Mouse (Mus musculus) frontal cortex, postnatal 36 days (tissue): ENCODE data around the gene Oas1c.

Experiments used
- DNase-seq, 2 experiments: peaks; one replicate each; pipeline ENCODE4 v3.0.0; 2022; ENCODE audit warnings: low spot score in 2 of 2

Gene Oas1c

DNA sequence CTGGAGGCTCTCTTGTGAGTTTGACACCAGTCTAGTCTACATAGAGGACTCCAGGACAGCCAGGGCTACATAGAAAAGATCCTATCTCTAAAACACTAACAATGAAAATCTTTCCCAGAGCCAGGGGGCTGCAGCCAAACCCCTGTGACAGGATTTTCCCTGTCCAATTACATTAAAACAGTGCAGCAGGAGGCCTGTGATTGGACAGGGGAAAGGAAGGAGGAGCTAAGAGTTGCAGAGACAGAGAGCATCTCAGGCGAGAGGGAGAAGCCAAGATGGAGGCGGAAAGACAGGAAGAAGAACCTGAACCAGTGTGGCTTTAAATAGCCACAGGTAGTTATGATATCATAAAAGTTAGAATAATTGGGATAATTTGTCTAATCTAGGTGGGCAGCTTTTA is 29.9 kb downstream of the Oas1c start:
- no peak for DNase-seq

DNA sequence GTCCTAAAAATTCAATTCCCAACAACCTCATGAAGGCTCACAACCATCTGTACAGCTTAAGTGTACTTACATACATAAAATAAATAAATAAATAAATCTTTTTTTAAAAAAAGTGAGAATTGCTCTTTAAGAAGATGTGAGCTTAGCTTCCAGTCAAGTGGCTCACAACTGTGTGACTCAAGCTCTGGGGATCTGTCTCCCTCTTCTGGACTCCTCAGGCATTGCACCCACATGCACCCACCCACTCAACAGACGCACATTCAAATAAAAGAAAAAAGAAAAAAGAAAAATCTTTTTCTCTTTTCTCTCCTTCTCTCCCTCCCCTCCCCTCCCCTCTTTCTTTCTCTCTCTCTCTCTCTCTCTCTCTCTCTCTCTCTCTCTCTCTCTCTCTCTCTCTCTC is 30.7 kb downstream of the Oas1c start:
- DNase-seq, result no peak

DNA sequence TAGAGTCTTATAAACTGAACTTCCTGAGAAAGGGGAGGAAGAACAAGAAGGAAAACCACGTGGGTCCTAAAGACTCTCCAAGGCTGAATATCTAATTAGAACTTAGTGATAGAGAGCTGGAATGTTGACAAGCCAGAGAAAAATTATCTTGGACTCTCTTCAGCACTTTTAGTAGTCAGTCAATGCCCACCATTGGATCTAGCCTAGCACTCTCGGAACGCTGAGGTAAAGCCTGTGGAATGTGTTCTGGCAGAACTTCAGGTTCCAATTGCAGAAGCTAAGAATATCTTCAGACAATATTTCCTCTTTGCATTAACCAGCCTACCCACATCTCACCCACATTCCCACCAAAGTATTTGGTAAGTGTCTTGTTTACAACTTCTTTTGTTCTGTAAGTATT is 32.4 kb downstream of the Oas1c start:
- no peak for DNase-seq

DNA sequence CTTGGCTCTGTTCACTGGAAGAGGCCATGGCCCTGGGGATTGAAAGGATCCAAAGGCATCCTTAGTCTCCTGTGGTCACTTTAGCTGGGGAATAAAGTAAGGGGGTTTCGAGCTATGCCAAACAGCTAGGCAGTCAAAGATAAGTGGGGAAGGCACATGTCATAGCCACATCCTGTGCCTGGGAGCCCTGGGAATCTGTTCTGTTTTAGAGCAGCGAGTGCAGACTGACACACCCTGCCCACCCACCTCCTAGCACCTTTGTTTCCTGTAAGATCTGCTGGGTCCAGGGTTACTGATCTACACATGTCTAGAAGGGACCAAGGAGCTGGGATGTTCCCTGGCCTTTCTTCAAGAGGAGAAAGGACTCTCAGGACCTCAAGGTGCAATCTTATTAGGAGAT is 33.4 kb downstream of the Oas1c start:
- DNase-seq, result no peak

DNA sequence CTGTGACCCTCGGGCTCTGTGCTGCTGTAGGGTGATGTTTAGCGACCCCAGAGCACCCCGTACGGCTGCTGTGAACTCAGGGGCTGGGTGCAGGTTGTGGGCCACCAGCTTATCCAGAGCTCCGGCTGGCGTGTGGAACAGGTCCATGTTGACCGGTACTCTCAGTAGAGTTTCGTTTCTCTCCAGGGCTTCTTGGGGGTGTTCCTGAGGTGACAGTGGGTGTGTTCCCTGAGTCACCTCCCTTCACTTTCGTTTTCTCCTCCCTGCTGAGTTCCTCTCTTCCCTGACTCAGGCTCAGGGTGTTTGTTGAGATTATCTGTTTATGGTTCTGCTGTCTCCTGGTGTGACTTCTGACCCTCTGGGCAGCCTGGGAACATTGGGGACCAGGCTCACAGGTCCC is 34.8 kb downstream of the Oas1c start, which contains the start of gene Oas3:
Gene Oas3, minus strand, starts transcription at position 184 of the 400 bp plus-strand sequence.
- DNase-seq, result no peak

DNA sequence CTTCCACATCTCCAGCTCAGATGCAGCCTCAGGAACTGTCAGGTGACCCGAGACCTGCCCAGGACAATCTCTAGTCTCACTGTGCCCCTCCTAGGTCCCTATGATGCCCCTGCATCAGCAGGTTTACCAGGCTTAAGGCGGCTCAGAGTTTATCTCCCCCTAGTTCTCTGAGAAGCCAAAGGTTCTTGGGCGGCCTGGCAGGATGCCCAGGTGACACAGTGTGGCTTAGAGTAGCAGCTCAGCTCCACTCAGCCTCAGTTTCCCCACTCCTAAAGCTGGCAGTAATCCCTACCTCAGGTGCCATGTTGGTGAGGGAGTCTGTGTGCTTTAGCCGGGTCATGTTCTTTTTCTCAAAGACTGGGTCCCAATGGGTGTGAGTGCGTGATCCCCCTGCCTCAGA is 35.5 kb downstream of the Oas1c start:
- DNase-seq, result no peak

DNA sequence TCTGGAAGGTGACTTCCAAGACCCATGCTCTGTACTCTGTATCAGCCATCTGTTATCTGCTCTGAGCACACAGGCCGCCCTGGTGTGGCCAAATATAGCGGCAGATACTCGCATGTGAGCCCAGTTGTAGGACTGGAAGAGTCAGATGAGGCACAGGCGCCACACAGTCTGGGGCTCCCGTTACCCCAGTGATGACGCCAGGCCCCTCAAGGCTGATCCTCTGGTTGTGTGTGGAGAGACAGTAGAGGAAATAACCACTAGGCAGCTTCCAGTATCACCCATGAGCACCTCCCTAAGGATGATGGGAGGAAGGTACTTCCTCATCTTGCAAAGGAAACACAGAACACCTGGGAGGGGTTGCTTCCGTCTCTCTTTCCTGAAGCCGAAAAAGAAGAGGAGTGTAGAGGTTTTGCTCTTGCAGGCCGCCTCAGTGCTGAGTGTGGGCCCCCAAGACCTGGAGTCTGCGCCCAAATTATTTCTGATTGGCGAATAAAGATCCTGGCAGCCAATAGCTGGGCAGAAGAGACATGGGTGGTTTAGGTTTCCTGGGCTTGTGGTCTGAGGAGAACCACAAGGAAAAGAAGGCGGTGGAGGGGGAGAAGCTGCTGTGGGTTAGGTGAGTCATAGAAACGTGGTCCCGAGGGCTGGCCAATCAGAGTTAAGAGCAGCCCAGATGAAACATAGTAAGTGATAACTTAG is 36.9 kb downstream of the Oas1c start:
- DNase-seq, result no peak

DNA sequence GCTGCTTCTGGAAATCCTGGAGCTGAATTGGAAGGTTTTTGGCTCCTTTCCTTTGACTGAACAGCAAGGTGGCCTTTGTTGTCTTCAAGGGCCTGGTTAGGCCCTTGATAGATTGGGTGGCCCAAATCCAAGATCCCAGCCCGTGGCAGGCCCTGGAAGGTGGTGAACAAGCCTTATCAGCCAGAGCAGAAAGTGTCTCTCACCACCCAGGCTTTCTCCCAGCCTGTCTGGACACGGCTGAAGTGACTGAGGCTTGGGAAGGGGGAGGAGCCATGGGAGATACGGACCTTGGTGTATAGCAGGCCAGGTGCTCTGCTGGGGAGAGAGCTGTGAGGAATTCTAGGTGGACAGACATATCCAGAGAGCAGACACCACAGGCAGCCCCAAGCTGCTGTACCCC is 42.9 kb downstream of the Oas1c start:
- DNase-seq, result no peak

DNA sequence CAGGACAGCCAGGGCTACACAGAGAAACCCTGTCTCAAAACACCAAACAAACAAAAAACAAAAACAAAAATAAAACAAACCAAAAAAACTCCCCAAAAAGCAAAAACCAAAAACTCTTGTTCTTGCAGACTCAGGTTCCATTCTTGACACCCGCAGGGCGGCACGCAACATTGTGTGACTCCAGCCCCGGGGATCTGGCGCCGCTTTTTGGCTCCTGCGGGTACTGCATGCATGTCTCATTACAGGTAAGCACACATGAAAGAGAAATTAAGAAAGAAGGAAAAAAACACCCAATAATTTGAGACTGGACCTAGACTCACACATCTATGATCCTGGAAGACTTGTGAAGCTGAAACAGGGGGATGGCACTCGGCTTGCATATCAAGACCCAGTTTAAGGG is 47.3 kb downstream of the Oas1c start:
- DNase-seq, result no peak

DNA sequence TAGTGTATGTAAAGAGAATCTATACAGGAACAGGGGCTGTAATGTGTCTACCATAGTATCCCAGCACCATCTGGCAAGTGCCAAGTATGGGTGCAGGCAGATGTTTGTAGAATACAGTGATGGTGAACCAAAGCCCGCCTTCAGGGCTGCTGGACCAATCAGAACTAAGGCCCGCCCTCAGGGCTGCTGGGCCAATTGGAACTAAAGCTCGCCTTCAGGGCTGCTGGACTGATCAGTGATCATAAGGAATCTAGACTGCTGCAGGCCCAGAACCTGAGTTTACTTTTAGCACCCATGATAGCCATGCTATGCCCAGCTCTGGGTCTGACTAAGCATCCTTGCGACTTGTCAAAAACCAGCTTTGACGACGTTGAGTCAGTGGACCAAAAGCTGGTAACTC is 50.4 kb downstream of the Oas1c start:
- DNase-seq, result no peak

DNA sequence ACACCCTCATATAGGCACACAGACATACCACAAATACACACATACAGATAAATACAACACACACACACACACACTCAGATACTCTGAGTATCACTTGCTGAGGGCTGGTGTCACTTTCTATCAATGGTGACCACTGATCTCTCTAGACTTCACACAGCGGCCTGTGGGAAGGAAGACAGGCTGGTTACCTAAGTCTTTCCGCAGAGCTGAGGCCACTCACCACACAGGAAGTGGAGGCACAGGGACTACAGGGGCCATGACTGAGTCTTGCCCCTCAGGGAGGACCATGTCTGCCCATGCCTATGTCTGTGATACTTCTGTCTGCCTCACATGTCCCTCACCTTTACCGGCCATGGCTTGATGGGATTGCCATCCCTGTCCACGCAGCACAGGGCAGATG is 58.1 kb downstream of the Oas1c start:
- DNase-seq, result no peak

DNA sequence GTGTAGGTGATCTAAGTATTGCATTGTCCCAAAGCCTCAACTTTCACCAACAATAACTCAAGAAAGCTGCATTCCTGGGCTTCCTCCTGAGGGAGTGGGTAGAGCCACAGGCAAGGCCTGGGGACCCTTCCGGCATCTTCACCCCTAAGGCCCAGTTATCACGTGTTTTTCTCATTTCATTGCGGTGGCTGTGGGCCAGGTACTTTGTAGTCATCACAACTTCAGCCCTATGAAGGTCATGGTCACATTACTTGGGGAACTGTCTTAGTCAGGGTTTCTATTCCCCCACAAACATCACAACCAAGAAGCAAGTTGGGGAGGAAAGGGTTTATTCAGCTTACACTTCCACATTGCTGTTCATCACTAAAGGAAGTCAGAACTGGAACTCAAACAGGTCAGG is 59.5 kb downstream of the Oas1c start:
- no peak for DNase-seq

DNA sequence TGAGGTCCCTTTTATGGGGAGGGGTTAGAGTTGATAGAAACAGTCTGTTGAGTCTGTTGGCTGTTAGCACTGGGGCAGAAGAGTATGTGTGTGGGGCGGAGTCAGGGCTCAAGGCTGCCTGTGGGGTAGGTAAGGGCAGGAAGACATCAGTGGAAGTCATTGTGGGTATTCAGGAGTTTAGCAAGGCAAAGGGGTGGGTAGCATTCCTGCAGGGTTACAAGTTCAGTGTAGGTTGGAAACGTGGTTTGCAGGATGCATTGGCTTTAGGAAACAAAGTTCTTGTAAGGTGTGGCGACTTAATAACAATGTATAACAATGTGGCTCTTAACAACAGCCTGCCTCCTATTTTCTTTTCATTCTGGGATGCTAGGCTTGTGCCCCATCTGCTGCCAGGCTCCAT is 61.1 kb downstream of the Oas1c start:
- DNase-seq, result no peak
